Mouse (Mus musculus) myocyte (in vitro differentiated cells): ENCODE measurements around the gene Rer1. TPM values are rescaled to one million over a fixed set of nuclear protein-coding genes. Genes with fewer than 3 reads are reported as not detected.

Experiments used
- H3K27me3 ChIP-seq: one replicate; pipeline ENCODE4 v1.6.1; 2011; ENCODE audit not compliant: control insufficient read depth, insufficient read depth, insufficient read length
- H3K36me3 ChIP-seq: one replicate; pipeline ENCODE4 v1.6.1; 2011; ENCODE audit not compliant: control insufficient read depth, insufficient read depth
- H3K4me2 ChIP-seq: one replicate; pipeline ENCODE4 v1.6.1; 2011; ENCODE audit warnings: low read depth, control low read depth
- H3K4me3 ChIP-seq: one replicate; pipeline ENCODE4 v1.5.1; 2011; ENCODE audit warnings: mild to moderate bottlenecking, control low read depth, moderate library complexity
- H3K79me2 ChIP-seq: one replicate; pipeline ENCODE4 v1.6.1; 2011; ENCODE audit not compliant: control insufficient read depth, insufficient read depth
- H3ac ChIP-seq: one replicate; pipeline ENCODE4 v1.6.1; 2011; ENCODE audit not compliant: control insufficient read depth, insufficient read length
- CEBPB ChIP-seq: IDR thresholded peaks from 2 replicates; pipeline ENCODE4 v1.6.1; 2011; ENCODE audit warnings: mild to moderate bottlenecking, moderate library complexity; ENCODE audit not compliant: poor library complexity, insufficient read depth, severe bottlenecking
- E2F4 ChIP-seq: IDR thresholded peaks from one replicate; pipeline ENCODE4 v1.6.1; 2011; ENCODE audit warnings: mild to moderate bottlenecking, control low read depth, moderate library complexity; ENCODE audit not compliant: insufficient read depth
- MAX ChIP-seq: IDR thresholded peaks from one replicate; pipeline ENCODE4 v1.6.1; 2011; ENCODE audit warnings: low read depth, mild to moderate bottlenecking, control low read depth
- MYOD1 ChIP-seq, 3 experiments: IDR thresholded peaks; one replicate each; pipeline ENCODE4 v1.6.1; 2011; ENCODE audit warnings: control low read depth in 2 of 3, low read depth in 2 of 3, mild to moderate bottlenecking in 2 of 3, moderate library complexity in 1 of 3; ENCODE audit not compliant: insufficient read length in 2 of 3, control insufficient read depth in 1 of 3
- MYOG ChIP-seq, 3 experiments: IDR thresholded peaks; one replicate each; pipeline ENCODE4 v1.6.1; 2011; ENCODE audit warnings: control low read depth in 2 of 3, low read depth in 2 of 3, mild to moderate bottlenecking in 2 of 3; ENCODE audit not compliant: insufficient read length in 2 of 3, control insufficient read depth in 1 of 3, insufficient read depth in 1 of 3
- POLR2A ChIP-seq: IDR thresholded peaks from one replicate; pipeline ENCODE4 v1.6.1; 2011; ENCODE audit warnings: low read depth, mild to moderate bottlenecking, control low read depth, moderate library complexity; ENCODE audit not compliant: insufficient read length
- POLR2AphosphoS2 ChIP-seq: IDR thresholded peaks from one replicate; pipeline ENCODE4 v1.6.1; 2011; ENCODE audit warnings: low read depth, control low read depth; ENCODE audit not compliant: insufficient read length
- REST ChIP-seq: IDR thresholded peaks from one replicate; pipeline ENCODE4 v1.6.1; 2011; ENCODE audit warnings: mild to moderate bottlenecking, control low read depth, moderate library complexity; ENCODE audit not compliant: insufficient read depth, insufficient read length
- SRF ChIP-seq: IDR thresholded peaks from one replicate; pipeline ENCODE4 v1.6.1; 2011; ENCODE audit warnings: low read depth; ENCODE audit not compliant: control insufficient read depth, insufficient read length
- TCF12 ChIP-seq: IDR thresholded peaks from one replicate; pipeline ENCODE4 v1.6.1; 2011; ENCODE audit warnings: mild to moderate bottlenecking, control low read depth; ENCODE audit not compliant: poor library complexity, insufficient read depth, severe bottlenecking
- TCF3 ChIP-seq: IDR thresholded peaks from one replicate; pipeline ENCODE4 v1.6.1; 2011; ENCODE audit warnings: low read depth, control low read depth; ENCODE audit not compliant: insufficient read length
- USF1 ChIP-seq: IDR thresholded peaks from one replicate; pipeline ENCODE4 v1.6.1; 2011; ENCODE audit warnings: low read depth, mild to moderate bottlenecking, control low read depth, moderate library complexity
- polyA plus RNA-seq: library from polyadenylated mRNA; unstranded; fragments of >200 nt; fragmentation: generic; extraction: Trizol; gene quantifications from one replicate; pipeline ENCODE4 v1.2.1, GENCODE M21; 2012; ENCODE audit warnings: missing spikeins

Gene Rer1
- polyA plus RNA-seq, 1 experiment, result 117 TPM

GRCm38 (mm10) chr4:155126194-155126593, 40.0 kb upstream of the Rer1 start:
- no peaks in the 10 kb centered on the region for H3K36me3 ChIP-seq
- no peak overlapping the region for H3K4me2 ChIP-seq
- no peaks in the 10 kb centered on the region for H3K27me3 ChIP-seq
- no peaks in the 10 kb centered on the region for H3K79me2 ChIP-seq
- TF ChIP-seq E2F4 (no peak), CEBPB (no peak), MYOD1 (IDR thresholded peaks at IDR 0.05; ENCODE audit: control insufficient read depth in 1 of 3, insufficient read length in 2 of 3, low read depth in 2 of 3) (peak in 1 of 3 experiments; percentile 71), MYOG (IDR thresholded peaks at IDR 0.05; ENCODE audit: control insufficient read depth in 1 of 3, insufficient read depth in 1 of 3, insufficient read length in 2 of 3, low read depth in 2 of 3) (peak in 1 of 3 experiments; percentile 21)
- H3K4me3 ChIP-seq, result no peak overlapping the region
- no peak overlapping the region for H3ac ChIP-seq

- Histone ChIP-seq H3K27me3 (no peaks in the 10 kb centered on the region), H3K4me2 (no peak overlapping the region), H3K36me3 (no peaks in the 10 kb centered on the region), H3ac (no peak overlapping the region), H3K4me3 (no peak overlapping the region), H3K79me2 (no peaks in the 10 kb centered on the region)
- TF ChIP-seq TCF12, result no peak
- no peak for TF ChIP-seq MAX
- no peak for TF ChIP-seq REST
- TF ChIP-seq TCF3, result no peak
- no peak for TF ChIP-seq MYOG (IDR thresholded peaks at IDR 0.05; ENCODE audit: control insufficient read depth in 1 of 3, insufficient read depth in 1 of 3, insufficient read length in 2 of 3, low read depth in 2 of 3)
- TF ChIP-seq POLR2AphosphoS2, result no peak
- no peak for TF ChIP-seq SRF
Measured at GRCm38 (mm10) chr4:155125310-155125709, 39.1 kb upstream of the Rer1 start.

- no peaks in the 10 kb centered on the region for H3K79me2 ChIP-seq
- H3K4me2 ChIP-seq, result no peak overlapping the region
- TF ChIP-seq POLR2A (no peak), MAX (no peak), E2F4 (no peak), TCF3 (no peak), USF1 (no peak), MYOG (IDR thresholded peaks at IDR 0.05; ENCODE audit: control insufficient read depth in 1 of 3, insufficient read depth in 1 of 3, insufficient read length in 2 of 3, low read depth in 2 of 3) (no peak), TCF12 (no peak), POLR2AphosphoS2 (no peak), REST (no peak)
Measured at GRCm38 (mm10) chr4:155123868-155124534, 37.8 kb upstream of the Rer1 start.

GRCm38 (mm10) chr4:155122444-155123040, 36.4 kb upstream of the Rer1 start:
- no peak for TF ChIP-seq MAX
- TF ChIP-seq MYOD1 (IDR thresholded peaks at IDR 0.05; ENCODE audit: control insufficient read depth in 1 of 3, insufficient read length in 2 of 3, low read depth in 2 of 3), result peak in 2 of 3 experiments; percentile 26 to 58
- TF ChIP-seq TCF3, result no peak
- TF ChIP-seq MYOG (IDR thresholded peaks at IDR 0.05; ENCODE audit: control insufficient read depth in 1 of 3, insufficient read depth in 1 of 3, insufficient read length in 2 of 3, low read depth in 2 of 3), result peak; percentile 7 to 50 (median 10)
- no peak for TF ChIP-seq TCF12
- no peak for TF ChIP-seq POLR2A
- no peak for TF ChIP-seq CEBPB
- no peak for TF ChIP-seq POLR2AphosphoS2
- peak; percentile 65 for TF ChIP-seq USF1
- TF ChIP-seq REST, result no peak
- no peak for TF ChIP-seq SRF
- no peak for TF ChIP-seq E2F4
- Histone ChIP-seq H3K27me3 (no peaks in the 10 kb centered on the region), H3K4me2 (peak overlapping the region; percentile 60), H3K36me3 (no peaks in the 10 kb centered on the region), H3K4me3 (no peak overlapping the region), H3ac (no peak overlapping the region), H3K79me2 (no peaks in the 10 kb centered on the region)

More at GRCm38 (mm10) chr4:155123868-155124534, 37.8 kb upstream of the Rer1 start:
- H3K36me3 ChIP-seq, result no peaks in the 10 kb centered on the region
- no peak overlapping the region for H3ac ChIP-seq
- no peak overlapping the region for H3K4me3 ChIP-seq
- no peaks in the 10 kb centered on the region for H3K27me3 ChIP-seq

- TF ChIP-seq MYOD1 (IDR thresholded peaks at IDR 0.05; ENCODE audit: control insufficient read depth in 1 of 3, insufficient read length in 2 of 3, low read depth in 2 of 3) (peak in 2 of 3 experiments; percentile 63 to 79), MYOG (IDR thresholded peaks at IDR 0.05; ENCODE audit: control insufficient read depth in 1 of 3, insufficient read depth in 1 of 3, insufficient read length in 2 of 3, low read depth in 2 of 3) (peak in 1 of 3 experiments; percentile 59), TCF3 (no peak), E2F4 (no peak), SRF (no peak), TCF12 (no peak), POLR2AphosphoS2 (no peak), USF1 (no peak), POLR2A (no peak), CEBPB (no peak), MAX (no peak), REST (no peak)
- Histone ChIP-seq H3K27me3 (no peaks in the 10 kb centered on the region), H3K4me2 (peak overlapping the region; percentile 60), H3K36me3 (no peaks in the 10 kb centered on the region), H3ac (no peak overlapping the region), H3K4me3 (no peak overlapping the region), H3K79me2 (no peaks in the 10 kb centered on the region)
Measured at GRCm38 (mm10) chr4:155121915-155122443, 35.8 kb upstream of the Rer1 start.
